Mouse (Mus musculus) thymus, adult 2 months (tissue): ENCODE results near the gene Ak8.

Source experiments
- CTCF ChIP-seq: fragments of 200-500 bp; IDR thresholded peaks from 2 replicates; pipeline ENCODE4 v1.5.1; 2012; ENCODE audit warnings: mild to moderate bottlenecking, control low read depth, low read length, moderate library complexity, borderline replicate concordance; ENCODE audit not compliant: control insufficient read depth, poor library complexity, insufficient read depth; ENCODE audit errors: extremely low read depth
- POLR2A ChIP-seq: fragments of 200-500 bp; IDR thresholded peaks from 2 replicates; pipeline ENCODE4 v1.6.1; 2012; ENCODE audit warnings: mild to moderate bottlenecking, low read length, control low read depth, moderate library complexity; ENCODE audit not compliant: control insufficient read depth, poor library complexity, insufficient read depth; ENCODE audit errors: extremely low read depth

DNA sequence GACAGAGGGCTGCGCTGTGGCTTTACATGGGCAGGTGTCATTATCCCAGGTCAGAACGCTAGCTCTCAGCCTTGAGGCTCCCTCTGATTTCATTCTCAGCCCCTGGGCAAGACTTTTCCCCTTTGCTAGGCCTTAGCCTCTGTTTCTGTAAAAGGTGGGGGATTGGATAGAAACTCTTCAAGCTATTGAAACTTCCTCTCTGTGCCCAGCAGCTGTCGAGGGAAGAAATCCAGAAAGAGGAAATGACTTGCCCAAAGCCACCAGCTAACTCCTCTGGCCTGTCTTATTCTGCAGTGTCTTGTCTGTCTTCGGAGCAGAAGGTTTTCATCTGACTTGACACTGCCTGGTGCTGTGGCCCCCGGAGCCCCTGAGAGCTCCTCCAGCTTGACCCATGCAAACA, 1.4 kb upstream of the Ak8 start:
- TF ChIP-seq POLR2A (no peak), CTCF (no peak)
